In genomic region chr19:6045366-6046293, GRCm38 (mm10) we compare ENCODE assay signal across 8 mouse cellular contexts. TPM values are rescaled to one million over a fixed set of nuclear protein-coding genes. Genes with fewer than 3 reads are reported as not detected.
DNase-seq lines count a peak whose midpoint lies in the region; ATAC-seq lines count a peak whose summit lies in the region.

No protein-coding gene starts in this region.

- peak overlapping the region; percentile 94 for H3K9ac ChIP-seq in heart, embryonic 11.5 days (ENCODE audit: low read depth, low read length)
- H3K9ac ChIP-seq in embryonic facial prominence, embryonic 15.5 days: peak overlapping the region; percentile 86
- peak overlapping the region; percentile 88 for H3K9ac ChIP-seq in limb, embryonic 12.5 days (replicated peaks)
- peak overlapping the region; percentile 67 for H3K9ac ChIP-seq in neural tube, embryonic 12.5 days

- peak overlapping the region; percentile 98 for H3K27ac ChIP-seq in heart, embryonic 11.5 days (ENCODE audit: low read depth, low read length)
- H3K27ac ChIP-seq in embryonic facial prominence, embryonic 15.5 days (replicated peaks): peak overlapping the region; percentile 100
- peak overlapping the region; percentile 98 for H3K27ac ChIP-seq in limb, embryonic 12.5 days
- peak overlapping the region; percentile 98 for H3K27ac ChIP-seq in neural tube, embryonic 12.5 days

- ATAC-seq in heart, embryonic 11.5 days (replicated peaks; ENCODE audit: insufficient number of reproducible peaks, low FRiP score, low TSS enrichment): no peak
- ATAC-seq in embryonic facial prominence, embryonic 15.5 days (ENCODE audit: insufficient number of reproducible peaks, low FRiP score, low TSS enrichment, low read depth): peak; percentile 13
- peak; percentile 47; the same call in 1 of the 2 replicates for ATAC-seq in limb, embryonic 12.5 days (ENCODE audit: insufficient number of reproducible peaks, insufficient read depth, low FRiP score, low TSS enrichment, low read depth)
- ATAC-seq in neural tube, embryonic 12.5 days (ENCODE audit: low FRiP score, low read depth): peak; percentile 41

- peak overlapping the region; percentile 82 for H3K4me3 ChIP-seq in heart, embryonic 11.5 days (ENCODE audit: low read depth, low read length)
- H3K4me3 ChIP-seq in embryonic facial prominence, embryonic 15.5 days (replicated peaks): peak overlapping the region; percentile 96
- H3K4me3 ChIP-seq in limb, embryonic 12.5 days (replicated peaks): peak overlapping the region; percentile 95
- H3K4me3 ChIP-seq in neural tube, embryonic 12.5 days: peak overlapping the region; percentile 90

- H3K27me3 ChIP-seq in heart, embryonic 11.5 days (ENCODE audit: control insufficient read depth, insufficient read depth, low read length): no peaks in the 10 kb centered on the region
- no peaks in the 10 kb centered on the region for H3K27me3 ChIP-seq in embryonic facial prominence, embryonic 15.5 days
- H3K27me3 ChIP-seq in limb, embryonic 12.5 days: no peaks in the 10 kb centered on the region
- H3K27me3 ChIP-seq in neural tube, embryonic 12.5 days (replicated peaks): no peaks in the 10 kb centered on the region

- H3K4me2 ChIP-seq in heart, embryonic 11.5 days: peak overlapping the region; percentile 97
- H3K4me2 ChIP-seq in embryonic facial prominence, embryonic 15.5 days (replicated peaks): peak overlapping the region; percentile 84
- peak overlapping the region; percentile 82 for H3K4me2 ChIP-seq in limb, embryonic 12.5 days
- H3K4me2 ChIP-seq in neural tube, embryonic 12.5 days (replicated peaks): peak overlapping the region; percentile 99

- 18% methylated on average over 20 of the region's 20 CpGs for WGBS in heart, embryonic 11.5 days (ENCODE audit: insufficient replicate concordance)
- WGBS in embryonic facial prominence, embryonic 15.5 days: 16% methylated on average over 20 of the region's 20 CpGs
- 21% methylated on average over 20 of the region's 20 CpGs for WGBS in limb, embryonic 12.5 days
- WGBS in neural tube, embryonic 12.5 days: 23% methylated on average over 20 of the region's 20 CpGs

- peaks cover 22% of the 10 kb centered on the region for H3K36me3 ChIP-seq in heart, embryonic 11.5 days (ENCODE audit: control insufficient read depth, insufficient read depth, low read length)
- H3K36me3 ChIP-seq in embryonic facial prominence, embryonic 15.5 days: peaks cover 26% of the 10 kb centered on the region
- peaks cover 26% of the 10 kb centered on the region for H3K36me3 ChIP-seq in limb, embryonic 12.5 days
- H3K36me3 ChIP-seq in neural tube, embryonic 12.5 days: peaks cover 26% of the 10 kb centered on the region

- H3K9me3 ChIP-seq in heart, embryonic 11.5 days (replicated peaks; ENCODE audit: control insufficient read depth, low read length): no peaks in the 10 kb centered on the region
- no peaks in the 10 kb centered on the region for H3K9me3 ChIP-seq in embryonic facial prominence, embryonic 15.5 days (replicated peaks)
- H3K9me3 ChIP-seq in limb, embryonic 12.5 days: no peaks in the 10 kb centered on the region
- H3K9me3 ChIP-seq in neural tube, embryonic 12.5 days: no peaks in the 10 kb centered on the region

- peaks cover 16% of the 10 kb centered on the region for H3K4me1 ChIP-seq in heart, embryonic 11.5 days (ENCODE audit: control insufficient read depth, insufficient read depth, low read length)
- peaks cover 20% of the 10 kb centered on the region for H3K4me1 ChIP-seq in embryonic facial prominence, embryonic 15.5 days
- peaks cover 18% of the 10 kb centered on the region for H3K4me1 ChIP-seq in limb, embryonic 12.5 days (replicated peaks)
- H3K4me1 ChIP-seq in neural tube, embryonic 12.5 days: peaks cover 22% of the 10 kb centered on the region

- DNase-seq in heart, postnatal 4 days: no peak
- peak; percentile 77 for DNase-seq in CD4-positive, CD25-positive, alpha-beta regulatory T cell, adult 2 months (ENCODE audit: low read depth, low spot score)
- no peak for DNase-seq in right cerebral cortex, postnatal 14 days
- no peak for DNase-seq in spleen, postnatal 10 days (ENCODE audit: low spot score in 2 of 2)

RNA-seq across cellular contexts. Expression of gene Syvn1, which starts 0.7 kb away (rescaled TPM):
- 19.5 and 22.1 TPM in 2 replicates for polyA plus RNA-seq in heart, embryonic 11.5 days (2014; fragmentation: Nextera tagmentation; extraction: Ambion mirVana)
- total RNA-seq in heart, postnatal 4 days (2021): 10 to 100 TPM; 16.2 to 16.4 TPM
- polyA plus RNA-seq in embryonic facial prominence, embryonic 15.5 days (2015; fragmentation: Nextera tagmentation; extraction: Ambion mirVana): 34.2 and 39.8 TPM in 2 replicates
- polyA plus RNA-seq in limb, embryonic 12.5 days (2016; fragmentation: Nextera tagmentation; extraction: Ambion mirVana): 25.1 and 28.0 TPM in 2 replicates
- 33.2 and 35.2 TPM in 2 replicates for polyA plus RNA-seq in neural tube, embryonic 12.5 days (2016; fragmentation: Nextera tagmentation; extraction: Ambion mirVana)

RNA-seq across cellular contexts. Expression of gene Mrpl49, which starts 12.0 kb away (rescaled TPM):
- polyA plus RNA-seq in heart, embryonic 11.5 days (2014; fragmentation: Nextera tagmentation; extraction: Ambion mirVana): 70.7 and 75.3 TPM in 2 replicates
- 10 to 100 TPM; 37.8 to 41.7 TPM for total RNA-seq in heart, postnatal 4 days (2021)
- 66.8 and 67.1 TPM in 2 replicates for polyA plus RNA-seq in embryonic facial prominence, embryonic 15.5 days (2015; fragmentation: Nextera tagmentation; extraction: Ambion mirVana)
- 76.7 and 79.1 TPM in 2 replicates for polyA plus RNA-seq in limb, embryonic 12.5 days (2016; fragmentation: Nextera tagmentation; extraction: Ambion mirVana)
- polyA plus RNA-seq in neural tube, embryonic 12.5 days (2016; fragmentation: Nextera tagmentation; extraction: Ambion mirVana): 66.0 and 68.6 TPM in 2 replicates

RNA-seq across cellular contexts. Expression of gene Fau, which starts 12.0 kb away (rescaled TPM):
- 586 and 633 TPM in 2 replicates for polyA plus RNA-seq in heart, embryonic 11.5 days (2014; fragmentation: Nextera tagmentation; extraction: Ambion mirVana)
- 100 to 1,000 TPM; 802 to 870 TPM for total RNA-seq in heart, postnatal 4 days (2021)
- 809 and 853 TPM in 2 replicates for polyA plus RNA-seq in embryonic facial prominence, embryonic 15.5 days (2015; fragmentation: Nextera tagmentation; extraction: Ambion mirVana)
- 775 and 779 TPM in 2 replicates for polyA plus RNA-seq in limb, embryonic 12.5 days (2016; fragmentation: Nextera tagmentation; extraction: Ambion mirVana)
- polyA plus RNA-seq in neural tube, embryonic 12.5 days (2016; fragmentation: Nextera tagmentation; extraction: Ambion mirVana): 635 and 643 TPM in 2 replicates

RNA-seq across cellular contexts. Expression of gene Znhit2, which starts 15.4 kb away (rescaled TPM):
- 27.1 and 27.5 TPM in 2 replicates for polyA plus RNA-seq in heart, embryonic 11.5 days (2014; fragmentation: Nextera tagmentation; extraction: Ambion mirVana)
- total RNA-seq in heart, postnatal 4 days (2021): 10 to 100 TPM; 16.2 to 16.7 TPM
- polyA plus RNA-seq in embryonic facial prominence, embryonic 15.5 days (2015; fragmentation: Nextera tagmentation; extraction: Ambion mirVana): 37.1 and 41.1 TPM in 2 replicates
- 33.1 and 39.0 TPM in 2 replicates for polyA plus RNA-seq in limb, embryonic 12.5 days (2016; fragmentation: Nextera tagmentation; extraction: Ambion mirVana)
- 34.3 and 38.2 TPM in 2 replicates for polyA plus RNA-seq in neural tube, embryonic 12.5 days (2016; fragmentation: Nextera tagmentation; extraction: Ambion mirVana)

RNA-seq across cellular contexts. Expression of gene Tm7sf2, which starts 22.5 kb away (rescaled TPM):
- polyA plus RNA-seq in heart, embryonic 11.5 days (2014; fragmentation: Nextera tagmentation; extraction: Ambion mirVana): 10.1 and 11.9 TPM in 2 replicates
- total RNA-seq in heart, postnatal 4 days (2021): 1 to 10 TPM; 5.0 to 5.9 TPM
- polyA plus RNA-seq in embryonic facial prominence, embryonic 15.5 days (2015; fragmentation: Nextera tagmentation; extraction: Ambion mirVana): 21.7 and 24.6 TPM in 2 replicates
- 24.4 and 26.3 TPM in 2 replicates for polyA plus RNA-seq in limb, embryonic 12.5 days (2016; fragmentation: Nextera tagmentation; extraction: Ambion mirVana)
- polyA plus RNA-seq in neural tube, embryonic 12.5 days (2016; fragmentation: Nextera tagmentation; extraction: Ambion mirVana): 44.3 and 45.9 TPM in 2 replicates
